Mouse (Mus musculus) brain, embryonic 14.5 days (tissue): ENCODE measurements at regions not wholly inside any gene's neighbourhood (a gene's known extent, or its start where the extent isn't known, plus 50 kb on each side); places are given as distances from the start of the nearest gene placed in this dataset.

Experiments
- CTCF ChIP-seq: fragments of 200-500 bp; IDR thresholded peaks from 2 replicates; pipeline ENCODE4 v1.5.1; 2012; ENCODE audit warnings: inconsistent platforms, mild to moderate bottlenecking, moderate library complexity, borderline replicate concordance; ENCODE audit not compliant: insufficient read depth, insufficient read length; ENCODE audit errors: extremely low read depth
- POLR2A ChIP-seq: fragments of 200-500 bp; IDR thresholded peaks from 2 replicates; pipeline ENCODE4 v1.6.1; 2012; ENCODE audit warnings: mild to moderate bottlenecking, inconsistent platforms, borderline replicate concordance; ENCODE audit not compliant: poor library complexity, insufficient read depth, insufficient read length, severe bottlenecking; ENCODE audit errors: extremely low read depth

DNA sequence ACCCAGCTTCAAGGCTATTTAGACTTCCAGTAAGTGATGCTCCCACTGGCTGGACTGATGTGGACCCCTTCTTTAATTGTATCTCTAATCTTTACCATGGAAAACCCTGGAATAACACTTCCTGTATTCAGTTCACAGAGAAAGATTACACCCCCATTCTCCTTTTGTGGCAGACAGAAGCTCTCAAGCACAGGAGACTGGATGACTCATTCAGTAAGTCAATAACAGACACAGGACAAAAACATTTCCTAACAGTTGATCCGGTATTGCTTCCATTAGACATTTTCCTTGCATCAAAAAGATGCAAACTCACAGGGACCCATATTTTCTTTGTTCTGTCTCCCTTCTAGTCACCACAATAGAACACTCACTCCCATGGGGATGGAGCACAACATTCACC, 67.0 kb upstream of the Thbs1 start:
- TF ChIP-seq CTCF (no peak), POLR2A (no peak)
